Mouse (Mus musculus) megakaryocyte, embryonic 14.5 days (primary cell): ENCODE measurements around the gene Daglb. TPM values are rescaled to one million over a fixed set of nuclear protein-coding genes. Genes with fewer than 3 reads are reported as not detected.

ENCODE experiments used
- H3K27me3 ChIP-seq: replicated peaks from 2 replicates; pipeline ENCODE3; 2012; ENCODE audit warnings: inconsistent platforms
- H3K36me3 ChIP-seq: replicated peaks from 2 replicates; pipeline ENCODE3; 2012; ENCODE audit warnings: low read length, inconsistent platforms, mixed read lengths
- H3K4me1 ChIP-seq: 2 replicates; pipeline ENCODE4 v1.6.1; 2012; ENCODE audit warnings: inconsistent platforms
- H3K4me3 ChIP-seq: replicated peaks from 2 replicates; pipeline ENCODE3; 2012; ENCODE audit warnings: moderate library complexity, mild to moderate bottlenecking, inconsistent platforms
- H3K9me3 ChIP-seq: 2 replicates; pipeline ENCODE4 v1.6.1; 2012; ENCODE audit warnings: inconsistent platforms
- FLI1 ChIP-seq: IDR thresholded peaks from 2 replicates; pipeline ENCODE4 v1.6.1; 2012; ENCODE audit warnings: low read length, inconsistent platforms, mixed read lengths
- GATA1 ChIP-seq: IDR thresholded peaks from 3 replicates; pipeline ENCODE4 v1.6.1; 2012; ENCODE audit warnings: mixed read lengths, low read length, inconsistent platforms, borderline replicate concordance
- polyA plus RNA-seq: library from polyadenylated mRNA; stranded (reverse); fragments of >175 nt; gene quantifications from 2 replicates; pipeline ENCODE4 v1.2.3, GENCODE M21; 2012; ENCODE audit warnings: low replicate concordance; ENCODE audit not compliant: insufficient read depth

Gene Daglb
- polyA plus RNA-seq, 1 experiment = 5.3 TPM

DNA sequence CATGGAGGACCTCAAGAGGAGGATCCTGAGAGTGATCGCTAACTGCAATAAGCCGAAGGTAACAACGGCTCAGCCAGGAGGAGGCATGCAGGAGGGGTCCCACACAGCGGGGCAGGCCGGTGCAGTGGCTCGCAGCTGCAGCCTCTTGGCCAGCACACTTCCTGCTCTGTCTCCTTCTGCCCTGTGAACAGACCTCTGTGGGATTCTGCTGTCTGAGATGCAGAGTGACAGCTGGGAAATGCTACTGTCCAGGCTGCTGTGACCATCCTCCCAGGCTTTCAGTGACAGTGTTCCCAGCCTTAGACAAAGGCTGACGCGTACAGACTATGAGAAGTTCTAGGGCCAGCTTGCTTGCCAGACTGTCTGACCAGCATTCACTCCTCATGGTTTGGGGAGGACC, 36.8 kb downstream of the Daglb start:
- no peak for TF ChIP-seq GATA1
- no peak for TF ChIP-seq FLI1
- no peaks in the 10 kb centered on the region for H3K27me3 ChIP-seq
- H3K4me1 ChIP-seq = peaks cover 70% of the 10 kb centered on the region
- H3K36me3 ChIP-seq = peaks cover 92% of the 10 kb centered on the region
- peak overlapping the region; percentile 71 for H3K4me3 ChIP-seq
- no peaks in the 10 kb centered on the region for H3K9me3 ChIP-seq

DNA sequence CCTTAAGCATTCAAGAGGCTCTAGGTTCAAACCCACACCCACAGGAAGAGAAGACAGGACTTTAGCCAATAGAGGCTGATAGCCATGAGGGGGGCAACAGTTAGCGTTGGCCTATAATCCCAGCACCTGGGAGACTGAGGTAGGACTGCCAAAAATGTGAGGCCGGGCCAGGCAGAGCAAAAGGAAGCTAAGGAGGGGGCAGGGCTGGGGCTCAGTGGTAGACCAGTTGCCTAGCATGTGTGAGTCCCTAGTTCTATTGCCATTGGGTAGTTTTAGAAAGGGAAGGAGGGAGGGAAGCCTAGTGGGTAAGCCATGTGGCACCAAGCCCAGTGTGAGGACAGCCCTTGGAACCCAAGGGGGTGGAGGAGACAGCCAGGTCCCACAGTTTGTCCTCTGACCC, 37.3 kb downstream of the Daglb start:
- Histone ChIP-seq H3K27me3 (no peaks in the 10 kb centered on the region), H3K4me3 (peak overlapping the region; percentile 56), H3K36me3 (peaks cover 90% of the 10 kb centered on the region), H3K4me1 (peaks cover 70% of the 10 kb centered on the region), H3K9me3 (no peaks in the 10 kb centered on the region)
- TF ChIP-seq FLI1 (no peak), GATA1 (no peak)

DNA sequence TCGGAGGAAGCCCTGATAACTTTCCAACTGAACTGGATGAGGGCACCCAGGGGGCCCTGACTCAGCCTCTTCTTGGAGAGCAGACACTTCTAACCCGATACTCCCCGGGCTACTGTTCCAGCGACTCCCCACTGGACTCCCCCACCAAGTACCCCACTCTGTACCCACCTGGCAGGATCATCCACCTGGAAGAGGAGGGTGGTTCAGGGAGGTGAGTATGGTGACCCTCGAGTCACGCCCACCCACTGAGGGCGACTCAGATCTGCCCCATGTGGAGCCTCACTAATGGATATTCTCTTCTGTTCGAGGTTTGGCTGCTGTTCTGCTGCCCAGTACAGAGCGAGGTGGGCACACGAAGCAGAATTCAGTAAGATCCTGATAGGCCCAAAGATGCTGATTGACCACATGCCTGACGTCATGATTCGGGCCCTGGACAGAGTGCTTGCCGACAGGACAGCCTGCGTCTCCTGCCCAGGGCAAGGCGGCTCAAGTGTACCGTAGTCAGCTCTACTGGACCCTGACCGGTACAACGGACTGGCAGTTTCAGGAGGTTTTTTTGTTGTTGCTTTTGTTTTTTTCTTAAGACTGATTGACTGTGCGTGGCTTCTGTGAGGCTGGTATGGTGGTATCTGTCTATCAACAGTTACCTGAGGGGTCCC, 38.6 kb downstream of the Daglb start:
- no peak overlapping the region for H3K4me3 ChIP-seq
- no peak for TF ChIP-seq FLI1
- no peak for TF ChIP-seq GATA1
- H3K36me3 ChIP-seq = peaks cover 92% of the 10 kb centered on the region
- H3K9me3 ChIP-seq = no peaks in the 10 kb centered on the region
- H3K4me1 ChIP-seq = peaks cover 84% of the 10 kb centered on the region
- H3K27me3 ChIP-seq = no peaks in the 10 kb centered on the region

DNA sequence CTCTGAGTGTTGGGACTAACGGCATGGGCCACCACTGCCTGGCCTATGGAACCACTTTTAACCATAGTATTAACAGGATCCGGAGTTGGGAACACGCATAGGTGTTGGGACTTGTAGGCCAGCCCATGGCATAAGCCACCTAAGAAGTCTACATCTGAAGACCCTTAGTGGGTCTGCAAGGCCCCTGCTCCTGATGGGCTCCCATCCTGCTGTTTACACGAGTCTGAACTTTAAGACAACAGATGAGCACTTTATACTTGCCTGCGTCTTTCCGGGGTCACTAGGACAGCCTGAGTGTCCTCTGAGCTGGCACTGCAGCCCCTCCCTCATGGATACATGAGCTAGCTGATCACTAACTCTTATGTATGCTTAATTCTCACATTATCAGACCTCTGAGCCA, 39.4 kb downstream of the Daglb start:
- no peak for TF ChIP-seq GATA1
- TF ChIP-seq FLI1 = no peak
- H3K36me3 ChIP-seq = peaks cover 94% of the 10 kb centered on the region
- no peaks in the 10 kb centered on the region for H3K9me3 ChIP-seq

DNA sequence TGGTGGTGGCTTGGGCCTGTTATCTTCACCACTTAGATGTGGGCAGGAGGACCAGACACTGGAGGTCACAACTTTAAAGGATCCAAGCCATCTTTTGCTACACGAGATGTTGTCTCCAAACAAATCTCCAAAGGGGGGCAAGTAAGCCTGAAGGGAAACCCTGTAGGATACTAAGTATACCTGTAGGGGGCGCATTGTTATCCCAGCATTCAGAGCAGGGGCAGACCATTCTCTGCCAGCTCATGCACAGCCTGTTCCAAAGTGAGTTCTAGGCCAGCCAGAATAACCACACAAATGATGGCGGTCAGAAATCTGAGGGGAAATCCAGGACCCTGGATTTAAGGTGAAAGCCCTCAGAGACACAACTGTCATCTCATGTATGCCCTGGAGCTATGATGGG, 40.1 kb downstream of the Daglb start:
- Histone ChIP-seq H3K4me3 (no peak overlapping the region), H3K36me3 (peaks cover 94% of the 10 kb centered on the region), H3K4me1 (peaks cover 88% of the 10 kb centered on the region), H3K9me3 (no peaks in the 10 kb centered on the region), H3K27me3 (no peaks in the 10 kb centered on the region)
- TF ChIP-seq GATA1 (no peak), FLI1 (no peak)

More for the DNA sequence above, 39.4 kb downstream of the Daglb start:
- no peak overlapping the region for H3K4me3 ChIP-seq
- H3K4me1 ChIP-seq = peaks cover 88% of the 10 kb centered on the region
- no peaks in the 10 kb centered on the region for H3K27me3 ChIP-seq

DNA sequence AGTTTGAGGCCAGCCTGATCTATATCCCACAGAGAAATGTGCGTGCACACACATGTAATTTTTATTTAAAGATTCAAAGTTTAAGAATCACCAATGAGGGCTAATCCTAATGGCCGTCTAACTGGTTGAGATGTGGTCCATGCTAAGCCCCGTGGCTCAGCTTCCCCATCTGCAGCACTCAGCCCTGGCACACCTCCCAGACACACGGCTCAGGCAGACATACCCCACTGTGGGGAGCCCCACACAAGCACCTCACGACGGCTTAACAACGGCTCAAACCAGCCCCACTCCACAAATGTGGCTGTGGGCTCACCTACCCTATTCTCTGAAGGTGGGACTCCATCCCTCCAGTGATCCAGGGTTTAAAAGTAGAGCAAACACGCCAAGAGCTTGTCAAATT, 40.7 kb downstream of the Daglb start:
- Histone ChIP-seq H3K9me3 (no peaks in the 10 kb centered on the region), H3K4me3 (no peak overlapping the region), H3K36me3 (peaks cover 94% of the 10 kb centered on the region), H3K27me3 (no peaks in the 10 kb centered on the region), H3K4me1 (peaks cover 88% of the 10 kb centered on the region)
- TF ChIP-seq GATA1 (no peak), FLI1 (no peak)

DNA sequence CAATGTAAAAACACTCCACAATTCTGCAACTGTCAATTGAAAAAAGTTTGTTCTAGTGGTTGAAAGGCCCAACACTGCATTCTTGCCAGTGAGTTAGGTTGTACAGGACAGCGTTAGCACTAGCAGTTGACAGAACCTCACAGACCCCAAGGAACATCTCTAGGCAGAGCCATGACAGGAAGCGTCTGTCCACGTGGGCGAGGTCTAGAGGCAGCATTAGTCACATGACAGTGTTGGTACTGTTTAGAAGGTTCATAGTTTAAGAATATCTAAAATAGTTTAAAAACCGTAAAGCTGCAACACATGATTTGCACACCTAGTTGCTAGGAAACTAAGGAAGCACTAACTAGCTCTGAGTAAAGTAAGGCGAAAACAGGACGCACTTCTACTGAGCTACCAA, 41.2 kb downstream of the Daglb start:
- TF ChIP-seq GATA1 = no peak
- H3K9me3 ChIP-seq = no peaks in the 10 kb centered on the region
- H3K27me3 ChIP-seq = no peaks in the 10 kb centered on the region
- peaks cover 89% of the 10 kb centered on the region for H3K4me1 ChIP-seq
- peaks cover 95% of the 10 kb centered on the region for H3K36me3 ChIP-seq
- H3K4me3 ChIP-seq = no peak overlapping the region

DNA sequence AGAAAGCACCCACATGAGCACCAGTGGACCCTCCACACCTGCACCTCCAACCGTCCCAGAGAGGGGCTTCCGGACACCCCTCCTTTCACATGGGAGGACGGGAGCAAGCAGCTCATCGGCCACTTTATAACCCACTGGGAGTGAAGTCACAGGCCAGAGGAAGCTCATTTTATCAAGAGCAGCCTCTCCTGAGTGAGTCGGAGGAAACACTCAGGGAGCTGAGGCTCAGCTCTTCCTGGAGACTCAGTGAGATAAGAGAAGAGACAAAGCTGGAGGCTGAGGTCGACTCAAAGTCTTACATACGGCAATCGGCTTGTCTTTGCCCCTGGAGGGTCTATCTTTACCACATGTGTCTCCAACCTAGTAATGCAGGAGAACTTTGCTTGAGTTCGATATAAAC, 44.9 kb downstream of the Daglb start:
- Histone ChIP-seq H3K4me3 (peak overlapping the region; percentile 87), H3K36me3 (peaks cover 95% of the 10 kb centered on the region), H3K9me3 (no peaks in the 10 kb centered on the region), H3K27me3 (no peaks in the 10 kb centered on the region), H3K4me1 (peaks cover 93% of the 10 kb centered on the region)
- TF ChIP-seq FLI1 (no peak), GATA1 (no peak)

DNA sequence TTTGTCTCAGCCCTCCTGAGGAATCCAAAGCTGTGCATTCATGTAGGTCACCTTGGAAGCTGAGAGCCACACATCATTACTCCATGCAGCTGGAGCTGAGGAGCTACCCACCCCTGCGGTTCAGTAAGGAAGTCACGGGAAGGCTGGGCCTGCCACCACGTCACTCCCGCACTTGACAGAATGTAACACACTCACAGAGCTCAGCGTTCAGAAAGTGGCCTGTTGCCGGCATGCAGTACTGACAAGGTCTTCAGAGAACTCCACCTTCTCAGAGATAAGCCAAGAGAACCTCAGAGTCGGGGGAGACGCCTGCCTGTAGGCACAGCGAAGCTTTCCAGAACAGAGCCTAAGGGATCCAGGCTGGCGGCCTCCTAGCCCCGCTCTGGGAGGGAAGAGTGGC, 45.4 kb downstream of the Daglb start:
- peak overlapping the region; percentile 87 for H3K4me3 ChIP-seq
- H3K4me1 ChIP-seq = peaks cover 93% of the 10 kb centered on the region
- H3K27me3 ChIP-seq = no peaks in the 10 kb centered on the region
- no peaks in the 10 kb centered on the region for H3K9me3 ChIP-seq
- peaks cover 95% of the 10 kb centered on the region for H3K36me3 ChIP-seq
- TF ChIP-seq FLI1 (no peak), GATA1 (no peak)

DNA sequence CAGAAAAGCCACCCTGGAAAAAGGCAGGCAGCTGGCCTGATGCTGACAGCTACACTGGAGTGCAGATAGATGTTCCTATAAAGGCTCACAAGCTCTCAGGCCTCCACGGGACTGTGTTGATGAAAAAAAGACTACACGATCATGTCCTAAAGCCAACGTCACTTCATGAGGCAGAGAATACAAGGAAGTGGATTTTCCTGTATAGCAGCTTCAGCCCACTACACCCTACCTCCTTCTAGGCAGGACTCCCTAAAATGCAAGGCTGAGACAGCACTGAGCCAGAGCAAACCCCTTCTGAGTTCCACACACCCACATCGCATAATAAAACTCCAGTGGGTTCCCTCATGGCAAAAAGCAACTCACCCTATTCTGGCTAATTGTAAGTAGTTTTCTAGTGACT, 47.2 kb downstream of the Daglb start:
- peaks cover 96% of the 10 kb centered on the region for H3K36me3 ChIP-seq
- TF ChIP-seq FLI1 = no peak
- TF ChIP-seq GATA1 = no peak
- H3K4me3 ChIP-seq = no peak overlapping the region
- H3K9me3 ChIP-seq = no peaks in the 10 kb centered on the region
- H3K4me1 ChIP-seq = peaks cover 98% of the 10 kb centered on the region
- H3K27me3 ChIP-seq = no peaks in the 10 kb centered on the region

DNA sequence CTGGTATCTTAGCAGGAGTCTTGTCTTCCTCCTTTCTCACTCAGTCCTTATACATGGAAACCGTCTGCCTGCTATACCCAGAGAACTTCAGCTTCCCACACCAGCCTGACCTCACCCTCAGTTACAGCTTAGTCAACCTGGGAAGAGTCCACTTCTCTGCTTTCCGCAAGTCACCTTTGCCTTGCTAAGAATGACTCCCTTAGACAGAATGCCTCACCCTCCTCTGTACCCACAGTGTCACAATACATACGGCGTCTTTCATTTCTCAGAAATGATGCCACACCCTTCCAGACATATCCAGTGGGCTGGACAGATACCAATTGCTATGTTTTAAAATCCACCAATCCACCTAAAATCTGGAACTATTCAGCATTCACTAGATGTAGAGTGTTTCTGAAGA, 47.9 kb downstream of the Daglb start:
- Histone ChIP-seq H3K9me3 (no peaks in the 10 kb centered on the region), H3K27me3 (no peaks in the 10 kb centered on the region), H3K4me1 (peaks cover 99% of the 10 kb centered on the region), H3K36me3 (peaks cover 96% of the 10 kb centered on the region), H3K4me3 (peak overlapping the region; percentile 71)
- TF ChIP-seq FLI1 (no peak), GATA1 (no peak)
